Mouse (Mus musculus): Measurements from ENCODE around the gene Abcd3.

Gene Abcd3

DNA sequence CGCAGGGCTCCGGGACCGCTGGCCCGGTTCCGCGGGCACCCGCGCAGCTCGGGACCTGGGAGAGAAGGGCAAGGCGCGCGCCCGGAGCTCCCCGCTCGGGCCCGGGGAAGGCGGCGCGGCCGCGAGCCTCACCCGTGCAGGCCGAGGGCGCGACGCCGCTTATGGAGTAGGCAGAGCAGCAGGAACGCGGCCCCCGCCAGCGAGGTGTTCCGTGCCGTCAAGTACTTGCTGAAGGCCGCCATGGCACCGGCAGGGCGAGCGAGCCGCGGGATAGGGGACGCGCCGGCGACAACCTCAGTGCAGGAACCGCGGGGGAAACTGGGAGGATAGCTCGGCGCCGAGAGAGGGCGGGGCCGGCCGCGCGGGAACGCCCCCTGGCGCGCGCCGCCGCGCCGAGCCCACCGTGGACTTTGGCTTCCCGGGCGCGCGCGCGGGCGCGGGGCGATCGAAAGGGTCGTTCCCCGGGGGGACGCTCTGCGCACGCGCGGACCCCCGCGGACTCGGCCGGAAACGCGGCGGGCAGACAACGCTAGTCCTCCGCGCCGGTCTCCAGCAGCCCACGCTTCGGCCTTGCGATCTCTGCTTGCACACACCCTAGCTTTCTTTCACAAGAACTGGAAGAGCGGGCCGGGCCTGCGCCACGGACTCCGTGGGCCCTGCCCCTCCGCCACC lies at the start of gene Abcd3:
Gene Abcd3, minus strand, starts transcription at position 426 of the 672 bp plus-strand sequence.
- peak; percentile 82 for DNase-seq (ENCODE audit: low read depth, low spot score)

GRCm38 (mm10) chr3:121859142-121859541 lies 44.0 kb upstream of the Abcd3 start:
- no peak for DNase-seq (ENCODE audit: low read depth, low spot score)

- DNase-seq (ENCODE audit: low read depth, low spot score): no peak
Measured at GRCm38 (mm10) chr3:121856131-121856530, 41.0 kb upstream of the Abcd3 start.

DNA sequence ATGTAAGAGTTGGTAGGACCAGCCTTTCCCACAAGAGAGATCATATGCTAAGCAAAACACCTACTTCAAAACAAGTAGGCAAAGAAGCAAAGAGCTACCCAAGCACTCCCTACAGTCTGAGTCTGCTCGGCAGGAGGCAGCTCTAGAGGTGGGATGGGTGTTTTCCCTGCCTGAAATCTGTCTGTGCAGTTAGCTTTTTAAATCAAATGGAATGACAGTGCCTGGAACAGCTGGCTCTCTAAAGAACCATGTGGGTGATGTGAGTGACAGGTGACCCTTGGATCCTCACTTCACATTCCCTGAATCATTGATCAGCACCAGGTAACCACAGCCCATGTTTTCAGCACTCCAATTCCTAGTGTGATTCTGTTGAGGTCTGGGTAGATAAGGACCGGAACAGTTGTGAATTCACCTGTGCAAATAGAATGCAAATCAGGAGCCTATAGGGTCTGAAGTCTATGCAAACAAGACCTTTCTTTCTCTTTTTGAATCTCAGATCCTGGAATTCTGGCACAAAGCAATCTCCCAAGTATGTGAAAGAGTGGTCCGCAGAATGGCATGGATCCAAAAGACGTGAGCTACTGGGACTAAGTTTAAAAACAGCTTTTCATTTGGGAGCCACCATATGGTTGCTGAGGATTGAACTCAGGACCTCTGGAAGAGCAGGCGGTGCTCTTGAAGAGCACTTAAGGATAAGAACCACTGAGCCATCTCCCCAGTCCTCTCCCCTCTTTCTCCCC lies 38.8 kb upstream of the Abcd3 start:
- no peak for DNase-seq (ENCODE audit: low read depth, low spot score)

GRCm38 (mm10) chr3:121852074-121852826 lies 37.1 kb upstream of the Abcd3 start:
- DNase-seq (ENCODE audit: low read depth, low spot score): no peak

DNA sequence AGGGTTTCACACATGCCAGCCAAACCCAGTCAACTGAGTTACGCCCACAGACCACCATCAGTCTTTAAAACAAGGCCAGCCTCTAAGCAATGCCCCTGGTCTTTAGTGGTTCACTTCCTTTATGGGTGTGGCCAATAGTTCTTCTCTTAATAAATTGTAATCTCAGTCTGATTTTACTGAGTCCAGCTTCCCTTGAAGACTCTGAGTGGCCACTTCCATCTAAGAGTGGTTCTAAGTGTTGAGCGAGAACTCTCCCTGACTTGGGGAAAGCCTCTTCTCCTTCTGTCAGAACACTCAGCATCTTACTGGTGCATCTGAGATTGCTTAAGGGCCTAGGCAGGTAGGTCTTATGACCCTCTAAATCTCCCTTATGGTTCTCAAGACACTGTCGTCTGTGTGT lies 35.9 kb upstream of the Abcd3 start:
- no peak for DNase-seq (ENCODE audit: low read depth, low spot score)

DNA sequence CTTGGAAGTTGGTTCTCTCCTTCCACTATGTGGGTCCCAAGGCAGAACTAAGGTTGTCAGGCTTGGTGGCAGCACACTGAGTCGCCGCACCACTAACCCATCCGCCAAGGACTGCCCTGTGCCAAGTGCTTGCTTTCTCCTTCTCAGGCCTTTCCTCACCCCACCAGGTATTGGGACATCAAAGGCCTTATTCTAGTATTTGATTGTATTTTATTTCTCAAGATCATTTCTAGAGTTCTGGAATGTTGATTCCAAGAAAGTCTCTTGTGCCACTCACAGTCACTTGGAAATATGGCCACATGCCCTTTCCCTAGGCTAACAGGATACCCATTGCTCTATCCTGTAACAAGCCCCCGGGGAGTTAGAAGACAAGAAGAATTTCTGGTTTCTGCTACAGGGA lies 35.3 kb upstream of the Abcd3 start:
- no peak for DNase-seq (ENCODE audit: low read depth, low spot score)

- DNase-seq (ENCODE audit: low read depth, low spot score): no peak
Measured at GRCm38 (mm10) chr3:121847296-121847695, 32.2 kb upstream of the Abcd3 start.

- DNase-seq (ENCODE audit: low read depth, low spot score): no peak
Measured at GRCm38 (mm10) chr3:121844658-121845057, 29.6 kb upstream of the Abcd3 start.

GRCm38 (mm10) chr3:121844013-121844412 lies 28.9 kb upstream of the Abcd3 start:
- no peak for DNase-seq (ENCODE audit: low read depth, low spot score)

DNA sequence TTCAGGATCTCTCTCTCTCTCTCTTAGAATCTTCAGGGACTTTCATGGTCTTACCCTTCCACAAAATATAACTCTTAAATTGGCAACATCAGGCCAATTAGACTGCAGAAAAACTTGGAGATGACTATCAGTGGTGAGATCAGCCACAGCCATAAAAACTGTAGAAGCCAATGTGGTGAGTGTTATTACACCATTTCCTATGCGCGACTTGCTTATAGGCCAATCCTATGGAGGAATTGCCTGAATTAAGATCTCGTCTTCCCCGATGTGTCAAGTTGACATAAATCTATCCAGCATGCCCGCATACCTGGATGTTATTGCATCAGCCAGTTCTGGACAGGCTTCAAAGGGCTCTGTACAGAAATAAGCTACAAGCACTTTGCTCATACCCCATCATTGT lies 28.2 kb upstream of the Abcd3 start:
- DNase-seq (ENCODE audit: low read depth, low spot score): no peak

DNA sequence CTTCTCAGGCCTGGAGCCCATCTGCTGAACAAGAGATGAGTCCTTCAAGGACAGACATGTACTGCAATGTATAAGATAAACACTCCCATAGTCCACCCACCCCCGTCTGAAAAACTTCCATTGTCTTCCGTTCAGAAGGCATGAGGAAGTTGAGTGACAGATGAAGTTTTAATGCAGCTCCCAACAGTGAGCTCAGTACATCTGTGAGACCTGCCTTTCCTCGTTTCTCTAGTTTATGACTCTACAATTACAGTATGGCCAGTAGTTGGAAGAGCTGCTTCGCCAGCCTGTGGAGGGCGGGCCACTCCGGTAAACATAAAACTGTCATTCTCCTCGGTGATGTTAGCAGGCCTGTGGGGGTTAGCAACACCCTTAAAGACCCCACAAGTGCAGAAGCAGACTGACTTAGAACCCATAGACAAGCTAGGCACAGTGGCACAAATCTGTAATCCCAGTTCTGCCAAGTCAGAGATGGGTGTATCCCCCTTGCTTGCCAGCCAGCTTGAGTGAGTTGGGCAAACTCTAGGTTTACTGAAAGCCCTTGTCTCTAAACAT lies 27.3 kb upstream of the Abcd3 start:
- no peak for DNase-seq (ENCODE audit: low read depth, low spot score)

GRCm38 (mm10) chr3:121841412-121842014 lies 26.4 kb upstream of the Abcd3 start:
- no peak for DNase-seq (ENCODE audit: low read depth, low spot score)

DNA sequence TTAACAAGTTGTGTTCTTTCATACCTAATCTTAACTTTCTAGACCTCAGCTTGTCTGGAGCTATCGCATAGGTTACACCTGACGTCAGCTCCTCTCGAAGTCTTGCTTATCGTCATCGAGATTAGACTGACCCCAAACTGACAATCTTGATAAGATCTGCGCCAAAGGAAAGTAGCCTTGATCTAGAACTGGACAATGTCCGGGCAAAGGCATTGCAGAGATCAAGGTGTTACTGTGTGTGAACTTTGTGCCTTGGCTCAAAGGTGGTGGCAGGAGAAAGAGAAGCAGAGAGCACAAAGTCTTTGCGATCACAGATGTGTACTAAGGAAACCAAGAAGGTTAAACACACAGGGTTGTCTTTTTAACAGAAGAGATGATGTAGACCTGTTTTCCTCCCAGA lies 25.2 kb upstream of the Abcd3 start:
- DNase-seq (ENCODE audit: low read depth, low spot score): no peak

DNA sequence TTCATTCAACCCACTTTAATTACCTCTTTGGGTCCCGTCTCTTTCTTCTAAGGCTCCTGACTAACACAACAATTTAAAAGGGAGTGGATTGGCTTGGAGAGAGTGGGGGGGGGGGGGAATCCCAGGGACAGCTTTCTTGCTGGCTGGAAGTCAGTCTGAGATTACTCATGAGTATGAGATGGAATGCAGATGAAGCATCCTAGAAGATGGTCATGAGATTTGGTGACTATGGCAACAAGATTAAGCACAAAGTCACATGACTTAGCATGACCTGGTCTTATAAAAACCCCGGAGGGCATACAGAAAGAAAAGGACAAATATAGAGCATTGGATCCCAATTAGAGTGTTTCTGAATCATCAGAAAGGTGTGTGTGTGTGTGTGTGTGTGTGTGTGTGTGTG lies 19.6 kb upstream of the Abcd3 start:
- no peak for DNase-seq (ENCODE audit: low read depth, low spot score)

GRCm38 (mm10) chr3:121834250-121834649 lies 19.1 kb upstream of the Abcd3 start:
- DNase-seq (ENCODE audit: low read depth, low spot score): no peak

GRCm38 (mm10) chr3:121825092-121825491 lies 10.0 kb upstream of the Abcd3 start:
- no peak for DNase-seq (ENCODE audit: low read depth, low spot score)

DNA sequence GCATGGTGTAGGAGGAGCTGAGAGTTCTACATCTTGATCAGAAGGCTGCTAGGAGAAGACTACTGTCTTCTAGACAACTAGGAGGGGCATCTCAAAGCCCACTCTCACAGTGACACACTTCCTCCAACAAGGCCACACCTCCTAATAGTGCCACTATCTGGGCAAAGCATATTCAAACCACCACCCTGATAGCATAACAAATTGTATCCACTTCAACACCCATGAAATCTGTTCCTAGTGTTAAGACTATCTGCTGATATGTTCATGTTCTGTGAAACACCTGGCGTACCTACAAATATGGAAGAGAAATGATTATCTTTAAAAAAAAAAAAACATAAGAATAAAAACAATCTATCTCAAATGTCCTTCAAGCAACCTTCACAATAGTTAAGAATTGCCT lies 9.2 kb upstream of the Abcd3 start:
- DNase-seq (ENCODE audit: low read depth, low spot score): no peak

DNA sequence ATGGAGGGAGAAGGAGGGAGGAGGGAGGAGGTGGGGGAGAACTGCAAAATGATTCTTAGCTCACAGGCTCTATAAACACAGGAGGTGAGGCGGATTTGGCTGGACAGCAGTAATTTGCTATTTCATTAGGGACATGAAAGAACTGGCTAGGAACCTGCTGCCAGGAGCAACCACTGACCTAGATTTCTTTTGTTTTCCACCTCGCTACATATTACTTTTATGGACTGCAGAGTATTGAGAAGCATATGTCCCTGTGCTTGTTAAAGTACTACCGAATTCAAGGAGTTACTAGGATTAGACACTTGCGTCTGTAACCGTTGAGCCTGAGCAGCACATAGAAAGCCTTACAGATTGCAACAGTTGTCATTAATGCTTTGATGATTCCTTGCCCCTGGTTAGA lies 7.5 kb upstream of the Abcd3 start:
- DNase-seq (ENCODE audit: low read depth, low spot score): no peak

DNA sequence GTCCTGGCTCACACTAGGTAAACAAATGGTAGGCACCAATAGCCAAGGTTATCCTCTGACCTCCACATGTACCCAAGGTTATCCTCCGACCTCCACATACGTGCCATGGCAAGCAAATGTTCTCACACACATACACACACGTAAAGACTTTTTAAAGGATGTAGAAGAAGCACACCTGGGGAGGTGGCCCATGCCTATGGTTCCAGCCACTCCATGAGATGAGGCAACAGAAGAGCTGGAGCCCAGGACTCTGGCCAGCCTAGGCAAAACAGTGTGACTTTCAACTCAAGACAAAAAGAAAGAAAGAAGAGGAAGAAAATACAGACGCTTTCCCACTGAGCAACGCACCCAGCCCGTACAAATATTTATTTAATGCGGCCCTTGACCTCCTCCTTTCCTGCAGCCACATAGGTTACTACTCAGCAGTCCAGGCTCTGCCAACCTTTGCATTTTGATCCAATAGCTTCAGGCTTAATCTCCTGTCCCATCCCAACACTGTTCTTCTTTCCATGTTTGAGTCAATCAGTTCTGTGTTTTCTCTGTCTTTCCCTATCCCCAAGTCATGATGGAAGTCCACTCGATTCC lies 6.5 kb upstream of the Abcd3 start:
- no peak for DNase-seq (ENCODE audit: low read depth, low spot score)

GRCm38 (mm10) chr3:121819693-121820200 lies 4.6 kb upstream of the Abcd3 start:
- DNase-seq (ENCODE audit: low read depth, low spot score): no peak

Measured in brain, embryonic 18.5 days (tissue).